Mouse (Mus musculus) liver, embryonic 13.5 days (tissue): ENCODE measurements around the gene C2. TPM values are rescaled to one million over a fixed set of nuclear protein-coding genes. Genes with fewer than 3 reads are reported as not detected.

Experiments
- ATAC-seq: fragments of 200-750 bp; cut with Nextera tagmentation; 2 replicates; pipeline ENCODE4 v1.8.0; 2017; ENCODE audit warnings: low read depth, mild to moderate bottlenecking, moderate number of reproducible peaks, moderate library complexity
- DNase-seq: peaks from one replicate; pipeline ENCODE4 v3.0.0; 2022
- H3K27ac ChIP-seq: fragments of 300-500 bp; sonication (generic); 2 replicates; pipeline ENCODE4 v1.5.1; 2015; ENCODE audit warnings: moderate library complexity, mild to moderate bottlenecking, inconsistent platforms
- H3K27me3 ChIP-seq: fragments of 300-500 bp; sonication (generic); 2 replicates; pipeline ENCODE4 v1.6.1; 2015; ENCODE audit warnings: mild to moderate bottlenecking, inconsistent platforms
- H3K36me3 ChIP-seq: fragments of 300-500 bp; sonication (generic); 2 replicates; pipeline ENCODE4 v1.6.1; 2015; ENCODE audit warnings: mild to moderate bottlenecking, inconsistent platforms
- H3K4me1 ChIP-seq: fragments of 300-500 bp; sonication (generic); replicated peaks from 2 replicates; pipeline ENCODE4 v1.6.1; 2015; ENCODE audit warnings: inconsistent platforms
- H3K4me2 ChIP-seq: fragments of 300-500 bp; sonication (generic); 2 replicates; pipeline ENCODE4 v1.6.1; 2015; ENCODE audit warnings: inconsistent platforms, mild to moderate bottlenecking, moderate library complexity
- H3K4me3 ChIP-seq: fragments of 300-500 bp; sonication (generic); replicated peaks from 2 replicates; pipeline ENCODE4 v1.5.1; 2015; ENCODE audit warnings: mild to moderate bottlenecking, inconsistent platforms
- H3K9ac ChIP-seq: fragments of 300-500 bp; sonication (generic); 2 replicates; pipeline ENCODE4 v1.6.1; 2015; ENCODE audit warnings: mild to moderate bottlenecking, inconsistent platforms
- H3K9me3 ChIP-seq: fragments of 300-500 bp; sonication (generic); replicated peaks from 2 replicates; pipeline ENCODE4 v1.6.1; 2016; ENCODE audit warnings: inconsistent platforms
- WGBS: fragments of 180-500 bp; shearing (Covaris S2); methylation state at CpG from one replicate; pipeline ENCODE4 v1.1.7; 2015; ENCODE audit not compliant: insufficient replicate concordance; 5-methylcytosine and 5-hydroxymethylcytosine counted together
- polyA plus RNA-seq: library from polyadenylated mRNA; unstranded; fragments of >200 nt; fragmentation: Nextera tagmentation; extraction: Ambion mirVana; gene quantifications from 2 replicates; pipeline ENCODE4 v1.2.1, GENCODE M21; 2015

C2 gene
- polyA plus RNA-seq, 1 experiment from 2014 or later, result 11.1 TPM

GRCm38 (mm10) chr17:34865981-34866380 lies 32.1 kb downstream of the C2 start:
- H3K4me1 ChIP-seq, result peaks cover 4% of the 10 kb centered on the region
- no peak overlapping the region for H3K9ac ChIP-seq
- no peak overlapping the region for H3K4me2 ChIP-seq
- H3K36me3 ChIP-seq, result no peaks in the 10 kb centered on the region
- H3K27ac ChIP-seq, result no peak overlapping the region
- H3K4me3 ChIP-seq, result no peak overlapping the region
- WGBS, result 43% methylated on average over 7 of the region's 7 CpGs
- 0 out of 2 replicates have a peak, but pooled peaks cover 6% of the 10 kb centered on the region for H3K27me3 ChIP-seq
- DNase-seq (no peak), ATAC-seq (no peak)
- no peaks in the 10 kb centered on the region for H3K9me3 ChIP-seq

GRCm38 (mm10) chr17:34862416-34863081 lies 35.5 kb downstream of the C2 start, which contains the start of gene Cfb:
TSS of gene Cfb (minus strand) at chr17:34862518.
- peaks cover 33% of the 10 kb centered on the region for H3K4me1 ChIP-seq
- no peaks in the 10 kb centered on the region for H3K9me3 ChIP-seq
- H3K27me3 ChIP-seq, result 0 out of 2 replicates have a peak, but pooled peaks cover 6% of the 10 kb centered on the region
- H3K9ac ChIP-seq, result peak within 1 kb of the TSS; percentile 48
- ATAC-seq, result peak; percentile 60
- WGBS, result 38% methylated on average over 8 of the region's 8 CpGs
- no peak for DNase-seq
- peak within 1 kb of the TSS; percentile 58 for H3K27ac ChIP-seq
- H3K4me3 ChIP-seq, result peak within 1 kb of the TSS; percentile 41
- H3K36me3 ChIP-seq, result peaks cover 11% of the 10 kb centered on the region
- peak within 1 kb of the TSS; percentile 49 for H3K4me2 ChIP-seq

GRCm38 (mm10) chr17:34861704-34862415 lies 36.2 kb downstream of the C2 start:
- Histone ChIP-seq H3K4me1 (peaks cover 33% of the 10 kb centered on the region), H3K36me3 (peaks cover 18% of the 10 kb centered on the region), H3K9me3 (no peaks in the 10 kb centered on the region), H3K4me3 (peak overlapping the region; percentile 41), H3K27me3 (0 out of 2 replicates have a peak, but pooled peaks cover 6% of the 10 kb centered on the region), H3K4me2 (peak overlapping the region; percentile 49), H3K9ac (peak overlapping the region; percentile 48), H3K27ac (peak overlapping the region; percentile 58)
- 47% methylated on average over 13 of the region's 13 CpGs for WGBS
- peak; percentile 71 for ATAC-seq
- DNase-seq, result no peak

- Histone ChIP-seq H3K36me3 (peaks cover 31% of the 10 kb centered on the region), H3K4me3 (peak overlapping the region; percentile 41), H3K27me3 (0 out of 2 replicates have a peak, but pooled peaks cover 6% of the 10 kb centered on the region), H3K9ac (no peak overlapping the region), H3K4me2 (peak overlapping the region; percentile 49), H3K27ac (no peak overlapping the region), H3K4me1 (peaks cover 33% of the 10 kb centered on the region), H3K9me3 (no peaks in the 10 kb centered on the region)
- DNase-seq, result no peak
- ATAC-seq, result no peak
- 71% methylated on average over 9 of the region's 9 CpGs for WGBS
Measured at GRCm38 (mm10) chr17:34860514-34860913, 37.6 kb downstream of the C2 start.

- 36% methylated on average over 4 of the region's 4 CpGs for WGBS
- H3K4me3 ChIP-seq, result no peak overlapping the region
- peaks cover 49% of the 10 kb centered on the region for H3K36me3 ChIP-seq
- no peak overlapping the region for H3K9ac ChIP-seq
- H3K27ac ChIP-seq, result no peak overlapping the region
- no peak overlapping the region for H3K4me2 ChIP-seq
- no peak for DNase-seq
- no peaks in the 10 kb centered on the region for H3K27me3 ChIP-seq
- H3K4me1 ChIP-seq, result peaks cover 43% of the 10 kb centered on the region
- no peak for ATAC-seq
- no peaks in the 10 kb centered on the region for H3K9me3 ChIP-seq
Measured at GRCm38 (mm10) chr17:34858670-34859069, 39.4 kb downstream of the C2 start.

GRCm38 (mm10) chr17:34855825-34856224 lies 42.2 kb downstream of the C2 start:
- no peak overlapping the region for H3K4me2 ChIP-seq
- H3K27ac ChIP-seq, result no peak overlapping the region; the same call in 1 of the 2 replicates
- peaks cover 65% of the 10 kb centered on the region for H3K36me3 ChIP-seq
- peaks cover 61% of the 10 kb centered on the region for H3K4me1 ChIP-seq
- WGBS, result 51% methylated on average over 3 of the region's 3 CpGs
- DNase-seq, result no peak
- no peak overlapping the region for H3K9ac ChIP-seq
- 0 out of 2 replicates have a peak, but pooled peaks have one; percentile 21 for ATAC-seq
- H3K27me3 ChIP-seq, result no peaks in the 10 kb centered on the region
- H3K4me3 ChIP-seq, result no peak overlapping the region
- no peaks in the 10 kb centered on the region for H3K9me3 ChIP-seq

- Histone ChIP-seq H3K4me2 (no peak overlapping the region), H3K27ac (no peak overlapping the region), H3K4me3 (no peak overlapping the region), H3K9me3 (no peaks in the 10 kb centered on the region), H3K27me3 (no peaks in the 10 kb centered on the region), H3K4me1 (peaks cover 57% of the 10 kb centered on the region), H3K9ac (no peak overlapping the region), H3K36me3 (peaks cover 65% of the 10 kb centered on the region)
- DNase-seq, result no peak
- whole genome bisulfite sequencing, result 69% methylated on average over 3 of the region's 3 CpGs
- no peak for ATAC-seq
Measured at GRCm38 (mm10) chr17:34854761-34855160, 43.3 kb downstream of the C2 start.

- Histone ChIP-seq H3K9ac (0 out of 2 replicates have a peak overlapping the region, but pooled peaks have one; percentile 8), H3K36me3 (peaks cover 64% of the 10 kb centered on the region), H3K4me2 (no peak overlapping the region), H3K4me3 (no peak overlapping the region), H3K27ac (no peak overlapping the region), H3K27me3 (no peaks in the 10 kb centered on the region), H3K4me1 (peaks cover 57% of the 10 kb centered on the region), H3K9me3 (no peaks in the 10 kb centered on the region)
- DNase-seq (no peak), ATAC-seq (no peak)
- WGBS, result 65% methylated on average over 8 of the region's 8 CpGs
Measured at GRCm38 (mm10) chr17:34853511-34853910, 44.6 kb downstream of the C2 start.

- H3K4me1 ChIP-seq, result peaks cover 48% of the 10 kb centered on the region
- H3K36me3 ChIP-seq, result peaks cover 62% of the 10 kb centered on the region
- peak overlapping the region; percentile 83 for H3K27ac ChIP-seq
- no peaks in the 10 kb centered on the region for H3K27me3 ChIP-seq
- 1% methylated on average over 25 of the region's 25 CpGs for WGBS
- no peak for DNase-seq
- no peak; the same call in 1 of the 2 replicates for ATAC-seq
- H3K4me3 ChIP-seq, result peak overlapping the region; percentile 91
- peak overlapping the region; percentile 99 for H3K4me2 ChIP-seq
- peak overlapping the region; percentile 89 for H3K9ac ChIP-seq
- H3K9me3 ChIP-seq, result no peaks in the 10 kb centered on the region
Measured at GRCm38 (mm10) chr17:34850517-34851125, 47.4 kb downstream of the C2 start.

GRCm38 (mm10) chr17:34849722-34850516 lies 48.1 kb downstream of the C2 start, which contains the start of the genes Skiv2l and Nelfe:
TSS of gene Skiv2l (minus strand) at chr17:34850210.
TSS of gene Nelfe (plus strand) at chr17:34850391.
- peak; percentile 97 for DNase-seq

More at GRCm38 (mm10) chr17:34849722-34850516, 48.1 kb downstream of the C2 start, which contains the start of the genes Skiv2l and Nelfe:
- no peaks in the 10 kb centered on the region for H3K9me3 ChIP-seq
- under 1% methylated on average over 65 of the region's 65 CpGs for WGBS
- peaks cover 62% of the 10 kb centered on the region for H3K36me3 ChIP-seq
- peak; percentile 94 for ATAC-seq
- peaks cover 48% of the 10 kb centered on the region for H3K4me1 ChIP-seq
- H3K27ac ChIP-seq, result peak within 1 kb of the TSS; percentile 83
- H3K27me3 ChIP-seq, result no peaks in the 10 kb centered on the region
- peak within 1 kb of the TSS; percentile 99 for H3K4me2 ChIP-seq
- H3K4me3 ChIP-seq, result peak within 1 kb of the TSS; percentile 91
- peak within 1 kb of the TSS; percentile 89 for H3K9ac ChIP-seq
